Mouse (Mus musculus): ENCODE measurements around the gene Gm5136. TPM values are rescaled to one million over a fixed set of nuclear protein-coding genes. Genes with fewer than 3 reads are reported as not detected.

Gene Gm5136
- not detected in 2 replicates for polyA plus RNA-seq (2012; ENCODE audit: low replicate concordance)

DNA sequence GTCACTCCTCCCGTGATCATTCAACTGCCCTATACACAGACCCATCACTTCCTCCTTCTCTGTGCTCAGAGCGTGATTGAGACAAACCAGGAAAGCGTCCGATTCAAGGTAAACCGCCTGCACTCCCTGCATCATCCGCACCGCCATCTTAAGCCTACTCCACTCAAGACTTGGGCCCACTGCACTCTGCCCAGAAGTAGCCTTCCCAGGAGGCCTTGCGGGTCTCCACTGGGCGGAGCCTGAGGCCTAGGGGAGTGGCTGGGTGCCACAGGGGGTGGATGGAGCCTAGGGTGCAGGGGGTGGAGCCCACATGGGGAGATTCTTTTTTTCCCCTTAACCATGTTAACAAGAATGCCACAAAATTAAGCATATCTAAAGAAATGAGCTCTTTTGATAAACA, at the start of gene Gm5136:
Gene Gm5136 (minus strand): TSS at position 215 of the 400 bp plus-strand sequence.

